Comparison of ENCODE assay signal across 29 mouse cellular contexts in the genomic region with DNA sequence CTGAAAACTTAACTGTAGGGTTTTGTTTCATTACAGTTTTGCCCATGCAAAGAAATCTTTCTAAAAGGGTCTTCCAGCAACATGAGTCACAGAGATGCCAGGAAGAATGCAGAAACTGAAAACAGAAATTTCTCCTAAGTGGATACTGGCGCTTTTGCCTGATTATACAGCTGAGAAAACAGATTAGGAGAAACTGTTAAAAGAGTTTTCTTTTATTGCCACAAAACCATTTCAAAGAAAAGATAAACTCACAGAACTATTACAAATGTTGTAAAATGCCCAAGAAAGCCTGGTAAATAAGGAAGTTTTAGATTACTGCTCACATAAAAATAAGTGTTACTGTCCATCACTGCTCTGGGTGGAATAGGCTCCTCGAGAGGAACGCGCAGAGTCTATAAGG.
DNase-seq lines count a peak whose midpoint lies in the region; ATAC-seq and TF ChIP-seq lines count a peak whose summit lies in the region.
"Had no signal": no experiment of that assay in that cellular context is flagged by ENCODE, and none has a peak within 500 bp of the region (broad histone marks: within the 10 kb centered on the region; RNA-seq: fewer than 3 reads in every experiment).

No protein-coding gene starts in this region.

- no peak for ATAC-seq in heart, embryonic 11.5 days (replicated peaks; ENCODE audit: insufficient number of reproducible peaks, low FRiP score, low TSS enrichment)
- peak; percentile 41; the same call in 1 of the 2 replicates for ATAC-seq in liver, embryonic 13.5 days (ENCODE audit: low read depth)
- ATAC-seq in megakaryocyte-erythroid progenitor cell, adult 5-6 weeks (replicated peaks; ENCODE audit: low FRiP score, low TSS enrichment, poor library complexity, severe bottlenecking) = 0 out of 2 replicates have a peak, but pooled peaks have one; percentile 22
- ATAC-seq in forebrain, embryonic 12.5 days (ENCODE audit: low FRiP score) = no peak
- ATAC-seq: forebrain, embryonic 13.5 days; hindbrain, postnatal 0 days; intestine, embryonic 15.5 days; midbrain, embryonic 16.5 days; Patski had no signal

- TF ChIP-seq EP300 in MEL (IDR thresholded peaks at IDR 0.05; ENCODE audit: low read depth in 1 of 2, low read length in 2 of 2) = peak; percentile 67 to 69; a peak in 2 of 4 replicates

- H3K4me2 ChIP-seq in heart, embryonic 11.5 days = peak overlapping the region; percentile 16; the same call in 1 of the 2 replicates
- peak overlapping the region; percentile 45 for H3K4me2 ChIP-seq in liver, embryonic 13.5 days
- H3K4me2 ChIP-seq in forebrain, embryonic 12.5 days = no peak overlapping the region
- H3K4me2 ChIP-seq: forebrain, embryonic 13.5 days; heart, embryonic 12.5 days; hindbrain, embryonic 12.5 days; intestine, embryonic 15.5 days; limb, embryonic 13.5 days; midbrain, embryonic 11.5 days; neural tube, embryonic 12.5 days; stomach, embryonic 15.5 days had no signal

- no peaks in the 10 kb centered on the region for H3K79me2 ChIP-seq in MEL (ENCODE audit: control insufficient read depth, insufficient read depth, low read length, poor library complexity)

- H3K27me3 ChIP-seq in heart, embryonic 11.5 days (ENCODE audit: control insufficient read depth, insufficient read depth, low read length) = no peaks in the 10 kb centered on the region
- H3K27me3 ChIP-seq in MEL (ENCODE audit: control insufficient read depth in 1 of 2, insufficient read depth in 2 of 2, low read length in 2 of 2) = no peaks in the 10 kb centered on the region
- H3K27me3 ChIP-seq in liver, embryonic 13.5 days = no peaks in the 10 kb centered on the region
- H3K27me3 ChIP-seq in forebrain, embryonic 12.5 days = no peaks in the 10 kb centered on the region
- H3K27me3 ChIP-seq: forebrain, embryonic 13.5 days; heart, embryonic 12.5 days; hindbrain, embryonic 12.5 days; intestine, embryonic 15.5 days; limb, embryonic 13.5 days; neural tube, embryonic 12.5 days; Patski; stomach, embryonic 15.5 days had no signal

- H3K9ac ChIP-seq in heart, embryonic 11.5 days (ENCODE audit: low read depth, low read length) = no peak overlapping the region
- H3K9ac ChIP-seq in MEL (ENCODE audit: control insufficient read depth, low read depth, low read length, poor library complexity, severe bottlenecking) = no peak overlapping the region
- no peak overlapping the region for H3K9ac ChIP-seq in liver, embryonic 13.5 days
- H3K9ac ChIP-seq in forebrain, embryonic 12.5 days = no peak overlapping the region
- H3K9ac ChIP-seq: forebrain, embryonic 13.5 days; heart, embryonic 12.5 days; hindbrain, embryonic 12.5 days; intestine, embryonic 15.5 days; limb, embryonic 13.5 days; neural tube, embryonic 12.5 days; stomach, embryonic 15.5 days had no signal

- no peak for TF ChIP-seq POLR2A in MEL (IDR thresholded peaks at IDR 0.05; ENCODE audit: control insufficient read depth in 1 of 2, insufficient read depth in 1 of 2, low read depth in 1 of 2, low read length in 2 of 2, poor library complexity in 1 of 2)

- TF ChIP-seq CTCF in MEL (IDR thresholded peaks at IDR 0.05 in 2 of 3, conservative IDR thresholded peaks at IDR 0.05 in 1 of 3; ENCODE audit: control insufficient read depth in 1 of 3, insufficient read depth in 1 of 3, low read depth in 2 of 3, low read length in 3 of 3, poor library complexity in 1 of 3, severe bottlenecking in 1 of 3) = no peak

- H3K4me3 ChIP-seq in heart, embryonic 11.5 days (ENCODE audit: low read depth, low read length) = no peak overlapping the region
- H3K4me3 ChIP-seq in MEL (ENCODE audit: control insufficient read depth in 1 of 2, insufficient read depth in 1 of 2, low read depth in 2 of 2, low read length in 2 of 2) = peak overlapping the region; percentile 8 to 42; a peak in 3 of 4 replicates
- H3K4me3 ChIP-seq in liver, embryonic 13.5 days (replicated peaks) = 0 out of 2 replicates have a peak overlapping the region, but pooled peaks have one; percentile 3
- H3K4me3 ChIP-seq in forebrain, embryonic 12.5 days (replicated peaks) = no peak overlapping the region
- H3K4me3 ChIP-seq: erythroblast, embryonic 14.5 days; forebrain, embryonic 13.5 days; gastrocnemius, adult 2 months; heart, embryonic 12.5 days; hindbrain, embryonic 12.5 days; intestine, embryonic 15.5 days; limb, embryonic 13.5 days; neural tube, embryonic 12.5 days; stomach, embryonic 15.5 days had no signal

- H3K36me3 ChIP-seq in heart, embryonic 11.5 days (ENCODE audit: control insufficient read depth, insufficient read depth, low read length) = no peaks in the 10 kb centered on the region
- H3K36me3 ChIP-seq in MEL (ENCODE audit: control insufficient read depth in 1 of 2, insufficient read depth in 2 of 2, low read length in 2 of 2) = peaks cover 0 to 4% of the 10 kb centered on the region in 2 experiments; a peak in 2 of 4 replicates
- no peaks in the 10 kb centered on the region for H3K36me3 ChIP-seq in liver, embryonic 13.5 days
- no peaks in the 10 kb centered on the region for H3K36me3 ChIP-seq in forebrain, embryonic 12.5 days (replicated peaks)
- H3K36me3 ChIP-seq: G1E; heart, embryonic 12.5 days; hindbrain, embryonic 12.5 days; intestine, embryonic 15.5 days; limb, embryonic 13.5 days; neural tube, embryonic 12.5 days; stomach, embryonic 15.5 days had no signal

- no peak for DNase-seq in heart, postnatal 4 days
- DNase-seq in MEL (ENCODE audit: low read depth, low spot score) = no peak
- DNase-seq in liver, embryonic 13.5 days = no peak
- DNase-seq in kidney, postnatal 25 days = no peak
- DNase-seq: cerebellum, adult 18-20 months; cerebellum, postnatal 10 days; gastrocnemius, adult 2 months; gastrocnemius, postnatal 36 days; heart, adult 18-20 months; kidney, adult 2 months; lung, adult 2 months; right cerebral cortex, postnatal 25 days had no signal

- H3K27ac ChIP-seq in heart, embryonic 11.5 days (ENCODE audit: low read depth, low read length) = peak overlapping the region; percentile 62
- H3K27ac ChIP-seq in MEL (ENCODE audit: control insufficient read depth, low read depth, low read length) = peak overlapping the region; percentile 91
- peak overlapping the region; percentile 55; the same call in 1 of the 2 replicates for H3K27ac ChIP-seq in liver, embryonic 13.5 days
- no peak overlapping the region for H3K27ac ChIP-seq in forebrain, embryonic 12.5 days
- H3K27ac ChIP-seq: forebrain, embryonic 13.5 days; gastrocnemius, adult 2 months; hindbrain, embryonic 12.5 days; hindbrain, postnatal 0 days; intestine, embryonic 15.5 days; limb, embryonic 13.5 days; macrophage; neural tube, embryonic 12.5 days; stomach, embryonic 15.5 days had no signal

- 84% methylated on average over 4 of the region's 4 CpGs for WGBS in heart, embryonic 11.5 days (ENCODE audit: insufficient replicate concordance)
- WGBS in liver, embryonic 13.5 days (ENCODE audit: insufficient replicate concordance) = 52% methylated on average over 4 of the region's 4 CpGs
- WGBS in forebrain, embryonic 12.5 days = 76% methylated on average over 4 of the region's 4 CpGs

- H3K4me1 ChIP-seq in heart, embryonic 11.5 days (ENCODE audit: control insufficient read depth, insufficient read depth, low read length) = no peaks in the 10 kb centered on the region
- peaks cover 2 to 11% of the 10 kb centered on the region in 2 experiments for H3K4me1 ChIP-seq in MEL (ENCODE audit: control insufficient read depth in 1 of 2, insufficient read depth in 2 of 2, low read length in 2 of 2)
- peaks cover 25% of the 10 kb centered on the region for H3K4me1 ChIP-seq in liver, embryonic 13.5 days (replicated peaks)
- H3K4me1 ChIP-seq in forebrain, embryonic 12.5 days = peaks cover 9% of the 10 kb centered on the region; the same call in 1 of the 2 replicates
- H3K4me1 ChIP-seq: heart, embryonic 12.5 days; hindbrain, embryonic 12.5 days; intestine, embryonic 15.5 days; limb, embryonic 13.5 days; stomach, embryonic 15.5 days had no signal

- TF ChIP-seq RAD21 in MEL (IDR thresholded peaks at IDR 0.05; ENCODE audit: low read depth, low read length) = no peak

- no peaks in the 10 kb centered on the region for H3K9me3 ChIP-seq in heart, embryonic 11.5 days (replicated peaks; ENCODE audit: control insufficient read depth, low read length)
- no peaks in the 10 kb centered on the region for H3K9me3 ChIP-seq in MEL (replicated peaks; ENCODE audit: insufficient read depth, low read length)
- no peaks in the 10 kb centered on the region for H3K9me3 ChIP-seq in liver, embryonic 13.5 days (replicated peaks)
- H3K9me3 ChIP-seq in forebrain, embryonic 12.5 days = no peaks in the 10 kb centered on the region
- H3K9me3 ChIP-seq: forebrain, embryonic 13.5 days; heart, embryonic 12.5 days; hindbrain, embryonic 12.5 days; intestine, embryonic 15.5 days; limb, embryonic 13.5 days; neural tube, embryonic 12.5 days; stomach, embryonic 15.5 days had no signal

TF ChIP-seq in MEL, 35 proteins besides CTCF, POLR2A, EP300 and RAD21:
- TF ChIP-seq SIN3A (IDR thresholded peaks at IDR 0.05; ENCODE audit: low read length) = no peak; the same call in 1 of the 2 replicates
- TF ChIP-seq TCF12 (IDR thresholded peaks at IDR 0.05; ENCODE audit: low read depth, low read length) = peak; percentile 65
- peak; percentile 66 for TF ChIP-seq MYB (IDR thresholded peaks at IDR 0.05; ENCODE audit: low read depth, low read length)
- TF ChIP-seq GATA1 (IDR thresholded peaks at IDR 0.05; ENCODE audit: low read depth, low read length) = 0 out of 2 replicates have a peak, but pooled peaks have one; percentile 20
- no peak; the same call in 1 of the 2 replicates for TF ChIP-seq RCOR1 (IDR thresholded peaks at IDR 0.05; ENCODE audit: low read depth, low read length)
- peak; percentile 42; the same call in 1 of the 2 replicates for TF ChIP-seq ZKSCAN1 (IDR thresholded peaks at IDR 0.05; ENCODE audit: low read depth, low read length)
- no peak for TF ChIP-seq NELFE (IDR thresholded peaks at IDR 0.05; ENCODE audit: low read depth, low read length)

Comparison
In these comparisons a context has a peak if more than half of its experiments do, and no peak if none do; other contexts are left out.
1. ATAC-seq: peak in liver, embryonic 13.5 days (single experiment) and megakaryocyte-erythroid progenitor cell, adult 5-6 weeks (single experiment); none in heart, embryonic 11.5 days (single experiment) and forebrain, embryonic 12.5 days (single experiment).
2. H3K4me3 ChIP-seq: peak in MEL (2 of 2) and liver, embryonic 13.5 days (single experiment); none in heart, embryonic 11.5 days (single experiment) and forebrain, embryonic 12.5 days (single experiment).